Mouse (Mus musculus) c-Kit-positive CD71-negative TER-119-negative erythroid progenitor cells, embryonic 14.5 days (primary cell): Measurements from ENCODE around the gene Foxj1.

Source experiments
- DNase-seq: peaks from one replicate; pipeline ENCODE4 v3.0.0-alpha.2; 2013; ENCODE audit warnings: low read depth

Gene Foxj1

GRCm38 (mm10) chr11:116342069-116342791 lies 7.0 kb upstream of the Foxj1 start:
- no peak for DNase-seq

- no peak for DNase-seq
Observed at GRCm38 (mm10) chr11:116337531-116337930, 2.3 kb upstream of the Foxj1 start.

GRCm38 (mm10) chr11:116337000-116337399 lies 1.8 kb upstream of the Foxj1 start:
- DNase-seq: no peak

- no peak for DNase-seq
Observed at GRCm38 (mm10) chr11:116336393-116336792, 1.2 kb upstream of the Foxj1 start.

GRCm38 (mm10) chr11:116334417-116334782 lies 799 bp downstream of the Foxj1 start:
- no peak for DNase-seq

GRCm38 (mm10) chr11:116333526-116334416 lies 1.4 kb downstream of the Foxj1 start:
- DNase-seq: no peak

- DNase-seq: no peak
Observed at GRCm38 (mm10) chr11:116332983-116333270, 2.3 kb downstream of the Foxj1 start.

GRCm38 (mm10) chr11:116332232-116332982 lies 2.8 kb downstream of the Foxj1 start:
- no peak for DNase-seq

GRCm38 (mm10) chr11:116330211-116330518 lies 5.0 kb downstream of the Foxj1 start:
- DNase-seq: no peak

- no peak for DNase-seq
Observed at GRCm38 (mm10) chr11:116329314-116330210, 5.6 kb downstream of the Foxj1 start.

- DNase-seq: no peak
Observed at GRCm38 (mm10) chr11:116326963-116327603, 8.1 kb downstream of the Foxj1 start.

GRCm38 (mm10) chr11:116318719-116319659 lies 16.2 kb downstream of the Foxj1 start:
- DNase-seq: peak; percentile 58

GRCm38 (mm10) chr11:116312359-116312758 lies 22.8 kb downstream of the Foxj1 start:
- no peak for DNase-seq

GRCm38 (mm10) chr11:116311169-116311568 lies 24.0 kb downstream of the Foxj1 start:
- DNase-seq: no peak

GRCm38 (mm10) chr11:116309601-116310000 lies 25.6 kb downstream of the Foxj1 start:
- no peak for DNase-seq

GRCm38 (mm10) chr11:116307762-116308531 lies 27.3 kb downstream of the Foxj1 start:
- DNase-seq: no peak

- DNase-seq: no peak
Observed at GRCm38 (mm10) chr11:116307019-116307725, 28.0 kb downstream of the Foxj1 start, which contains the start of gene Exoc7. Exoc7 (minus strand) TSS chr11:116307233.

GRCm38 (mm10) chr11:116306126-116306982 lies 28.8 kb downstream of the Foxj1 start:
- DNase-seq: peak; percentile 96
